Mouse (Mus musculus): ENCODE measurements around the gene Catsperd.

GRCm38 (mm10) chr17:56585171-56585821, 42.6 kb upstream of the Catsperd start:
- TF ChIP-seq CTCF (IDR thresholded peaks at IDR 0.05; ENCODE audit: low read depth, low read length) = no peak
- no peak for TF ChIP-seq POLR2A (IDR thresholded peaks at IDR 0.05; ENCODE audit: borderline replicate concordance, low read depth, low read length)
